Mouse (Mus musculus) spleen, postnatal 14 days (tissue): ENCODE measurements around the gene Tubb5.

Experiments used
- DNase-seq, 2 experiments: peaks; one replicate each; pipeline ENCODE4 v3.0.0; 2021 to 2022; ENCODE audit warnings: low spot score in 2 of 2

Gene Tubb5

GRCm38 (mm10) chr17:35825109-35825850 lies 12.8 kb downstream of the Tubb5 start:
- DNase-seq = no peak

GRCm38 (mm10) chr17:35824402-35824801 lies 13.7 kb downstream of the Tubb5 start:
- no peak for DNase-seq

GRCm38 (mm10) chr17:35822964-35823937 lies 14.9 kb downstream of the Tubb5 start, which contains the start of gene Flot1:
TSS of gene Flot1 (plus strand) at chr17:35823230.
- peak; percentile 74 to 81 for DNase-seq

GRCm38 (mm10) chr17:35822564-35822963 lies 15.5 kb downstream of the Tubb5 start:
- no peak for DNase-seq

- DNase-seq = peak in 1 of 2 experiments; percentile 39
Measured at GRCm38 (mm10) chr17:35821439-35822430, 16.4 kb downstream of the Tubb5 start, which contains the start of gene Ier3. TSS of gene Ier3 (plus strand) at chr17:35821684.

- no peak for DNase-seq
Measured at GRCm38 (mm10) chr17:35820111-35820510, 18.0 kb downstream of the Tubb5 start.

- DNase-seq = no peak
Measured at GRCm38 (mm10) chr17:35817226-35817625, 20.9 kb downstream of the Tubb5 start.

- no peak for DNase-seq
Measured at GRCm38 (mm10) chr17:35816686-35817085, 21.4 kb downstream of the Tubb5 start.

GRCm38 (mm10) chr17:35815836-35816235 lies 22.3 kb downstream of the Tubb5 start:
- no peak for DNase-seq

GRCm38 (mm10) chr17:35814678-35815077 lies 23.4 kb downstream of the Tubb5 start:
- DNase-seq = no peak

GRCm38 (mm10) chr17:35813653-35814052 lies 24.5 kb downstream of the Tubb5 start:
- no peak for DNase-seq

GRCm38 (mm10) chr17:35813245-35813647 lies 24.9 kb downstream of the Tubb5 start:
- peak in 1 of 2 experiments; percentile 17 for DNase-seq

GRCm38 (mm10) chr17:35812736-35813135 lies 25.4 kb downstream of the Tubb5 start:
- no peak for DNase-seq

GRCm38 (mm10) chr17:35812307-35812706 lies 25.8 kb downstream of the Tubb5 start:
- DNase-seq = no peak

- no peak for DNase-seq
Measured at GRCm38 (mm10) chr17:35810900-35811648, 27.0 kb downstream of the Tubb5 start.

- DNase-seq = no peak
Measured at GRCm38 (mm10) chr17:35809395-35809794, 28.7 kb downstream of the Tubb5 start.

- no peak for DNase-seq
Measured at GRCm38 (mm10) chr17:35808073-35808472, 30.0 kb downstream of the Tubb5 start.

- no peak for DNase-seq
Measured at GRCm38 (mm10) chr17:35803858-35804399, 34.2 kb downstream of the Tubb5 start.

GRCm38 (mm10) chr17:35803020-35803419 lies 35.1 kb downstream of the Tubb5 start:
- DNase-seq = no peak

- DNase-seq = no peak
Measured at GRCm38 (mm10) chr17:35800905-35801304, 37.2 kb downstream of the Tubb5 start.
